Mouse (Mus musculus): ENCODE results near the gene Olfr18. TPM values are rescaled to one million over a fixed set of nuclear protein-coding genes. Genes with fewer than 3 reads are reported as not detected.
"Not testable (repeated sequence)": the region's sequence is repeated elsewhere in the genome, so short reads cannot be mapped to it uniquely, and the experiment has no call there.

Olfr18 gene
- polyA plus RNA-seq, 1 experiment from 2014 or later = not detected

DNA sequence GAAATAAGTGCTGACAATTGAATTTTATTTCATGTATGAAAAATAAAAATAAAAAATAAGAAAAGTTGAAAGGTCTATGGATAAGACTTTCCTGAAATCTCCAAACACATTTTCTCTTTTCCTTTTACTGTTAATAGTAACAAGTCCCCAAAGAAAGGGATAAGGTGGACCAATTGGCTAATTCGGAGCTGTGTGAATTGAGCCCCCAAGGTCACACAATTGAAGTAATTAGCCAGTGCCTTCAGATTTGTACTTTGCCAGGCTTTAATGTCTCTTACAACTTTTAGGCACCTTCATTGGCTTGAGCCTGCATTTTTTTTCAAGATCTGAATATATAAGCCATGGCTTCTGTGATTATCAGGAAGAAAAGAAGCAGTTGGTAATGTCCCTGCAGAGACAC is 37.7 kb downstream of the Olfr18 start, which contains the start of gene Olfr873:
Gene Olfr873 (plus strand): TSS at position 301 of the 400 bp plus-strand sequence.
- WGBS = 69% methylated on average over 1 of the region's 1 CpGs
- Histone ChIP-seq H3K9ac (ENCODE audit: low read length) (no peak within 1 kb of the TSS), H3K9me3 (ENCODE audit: control insufficient read depth, low read length) (no peaks in the 10 kb centered on the region), H3K4me2 (ENCODE audit: low read length) (no peak within 1 kb of the TSS), H3K27ac (replicated peaks in 1 of 2; ENCODE audit: control insufficient read depth in 1 of 2, insufficient read depth in 1 of 2, low read depth in 2 of 2, low read length in 2 of 2) (no peak within 1 kb of the TSS), H3K4me1 (ENCODE audit: control insufficient read depth in 2 of 2, insufficient read depth in 2 of 2, low read length in 2 of 2) (no peaks in the 10 kb centered on the region), H3K36me3 (ENCODE audit: control insufficient read depth, insufficient read depth, low read length) (no peaks in the 10 kb centered on the region), H3K4me3 (ENCODE audit: control insufficient read depth in 1 of 2, insufficient read depth in 1 of 2, low read depth in 1 of 2, low read length in 2 of 2) (no peak within 1 kb of the TSS), H3K27me3 (ENCODE audit: control insufficient read depth, insufficient read depth, low read length) (no peaks in the 10 kb centered on the region)
- no peak for ATAC-seq (ENCODE audit: insufficient number of reproducible peaks, insufficient read depth, low FRiP score, low read depth)

- WGBS = 74% methylated on average over 5 of the region's 5 CpGs
- ATAC-seq (ENCODE audit: insufficient number of reproducible peaks, insufficient read depth, low FRiP score, low read depth); H3K27ac ChIP-seq (replicated peaks in 1 of 2; ENCODE audit: control insufficient read depth in 1 of 2, insufficient read depth in 1 of 2, low read depth in 2 of 2, low read length in 2 of 2); H3K4me3 ChIP-seq (ENCODE audit: control insufficient read depth in 1 of 2, insufficient read depth in 1 of 2, low read depth in 1 of 2, low read length in 2 of 2); H3K36me3 ChIP-seq (ENCODE audit: control insufficient read depth, insufficient read depth, low read length); H3K4me1 ChIP-seq (ENCODE audit: control insufficient read depth in 2 of 2, insufficient read depth in 2 of 2, low read length in 2 of 2); H3K27me3 ChIP-seq (ENCODE audit: control insufficient read depth, insufficient read depth, low read length); H3K9ac ChIP-seq (ENCODE audit: low read length); H3K9me3 ChIP-seq (ENCODE audit: control insufficient read depth, low read length); H3K4me2 ChIP-seq (ENCODE audit: low read length): not testable (repeated sequence)
Observed at GRCm38 (mm10) chr9:20295562-20295961, 40.3 kb downstream of the Olfr18 start.

- no peak for ATAC-seq (ENCODE audit: insufficient number of reproducible peaks, insufficient read depth, low FRiP score, low read depth)
- H3K9me3 ChIP-seq (ENCODE audit: control insufficient read depth, low read length) = no peaks in the 10 kb centered on the region
- H3K4me1 ChIP-seq (ENCODE audit: control insufficient read depth in 2 of 2, insufficient read depth in 2 of 2, low read length in 2 of 2) = no peaks in the 10 kb centered on the region
- H3K9ac ChIP-seq (ENCODE audit: low read length) = no peak within 1 kb of the TSS
- no peak within 1 kb of the TSS for H3K27ac ChIP-seq (replicated peaks in 1 of 2; ENCODE audit: control insufficient read depth in 1 of 2, insufficient read depth in 1 of 2, low read depth in 2 of 2, low read length in 2 of 2)
- no peaks in the 10 kb centered on the region for H3K36me3 ChIP-seq (ENCODE audit: control insufficient read depth, insufficient read depth, low read length)
- WGBS = 67% methylated on average over 1 of the region's 1 CpGs
- no peak within 1 kb of the TSS for H3K4me2 ChIP-seq (ENCODE audit: low read length)
- no peaks in the 10 kb centered on the region for H3K27me3 ChIP-seq (ENCODE audit: control insufficient read depth, insufficient read depth, low read length)
- no peak within 1 kb of the TSS for H3K4me3 ChIP-seq (ENCODE audit: control insufficient read depth in 1 of 2, insufficient read depth in 1 of 2, low read depth in 1 of 2, low read length in 2 of 2)
Observed at GRCm38 (mm10) chr9:20282051-20282450, 53.8 kb downstream of the Olfr18 start, which contains the start of gene Olfr39. Gene Olfr39 (plus strand): TSS chr9:20282351.

Other genes starting within 250 kb of the Olfr18 start
- gene Olfr868, start 237.5 kb downstream of the Olfr18 start, polyA plus RNA-seq (2014; fragmentation: Nextera tagmentation; extraction: Ambion mirVana) = not detected in 2 replicates
- gene Olfr869, start 207.1 kb downstream of the Olfr18 start, polyA plus RNA-seq (2014; fragmentation: Nextera tagmentation; extraction: Ambion mirVana) = not detected in 2 replicates
- gene Olfr870, start 162.0 kb downstream of the Olfr18 start, polyA plus RNA-seq (2014; fragmentation: Nextera tagmentation; extraction: Ambion mirVana) = not detected in 2 replicates
- gene Olfr871, start 123.9 kb downstream of the Olfr18 start, polyA plus RNA-seq (2014; fragmentation: Nextera tagmentation; extraction: Ambion mirVana) = not detected in 2 replicates
- gene Olfr872, start 99.0 kb downstream of the Olfr18 start, polyA plus RNA-seq (2014; fragmentation: Nextera tagmentation; extraction: Ambion mirVana) = not detected in 2 replicates
- 0.19 TPM in 1 of 2 replicates, not detected in the other for gene Olfr39, start 53.7 kb downstream of the Olfr18 start, polyA plus RNA-seq (2014; fragmentation: Nextera tagmentation; extraction: Ambion mirVana)
- not detected in 2 replicates for gene Olfr873, start 37.6 kb downstream of the Olfr18 start, polyA plus RNA-seq (2014; fragmentation: Nextera tagmentation; extraction: Ambion mirVana)
- gene Zfp560, start 49.1 kb upstream of the Olfr18 start, polyA plus RNA-seq (2014; fragmentation: Nextera tagmentation; extraction: Ambion mirVana) = 38.7 and 40.5 TPM in 2 replicates
- gene Zfp26, start 124.1 kb upstream of the Olfr18 start, polyA plus RNA-seq (2014; fragmentation: Nextera tagmentation; extraction: Ambion mirVana) = 14.0 and 15.4 TPM in 2 replicates
- gene Zfp426, start 156.7 kb upstream of the Olfr18 start, polyA plus RNA-seq (2014; fragmentation: Nextera tagmentation; extraction: Ambion mirVana) = 13.4 and 15.7 TPM in 2 replicates
- gene Zfp266, start 185.3 kb upstream of the Olfr18 start, polyA plus RNA-seq (2014; fragmentation: Nextera tagmentation; extraction: Ambion mirVana) = 43.5 and 48.8 TPM in 2 replicates
- 11.0 and 11.8 TPM in 2 replicates for gene Zfp846, start 245.2 kb upstream of the Olfr18 start, polyA plus RNA-seq (2014; fragmentation: Nextera tagmentation; extraction: Ambion mirVana)

All from heart, embryonic 14.5 days (tissue).